Mouse (Mus musculus) CD4-positive, CD25-positive, alpha-beta regulatory T cell, adult 4 months (primary cell): ENCODE data around the gene Ttyh2. TPM values are rescaled to one million over a fixed set of nuclear protein-coding genes. Genes with fewer than 3 reads are reported as not detected.

ENCODE experiments used
- ATAC-seq: one replicate; pipeline ENCODE4 v1.8.0; 2017
- polyA plus RNA-seq, 2 experiments: library from polyadenylated mRNA; unstranded; fragments of 100-300 nt; shearing (Covaris generic); gene quantifications; one replicate each; pipeline ENCODE4 v1.2.1; 2017

Gene Ttyh2
- polyA plus RNA-seq, 2 experiments from 2014 or later: 2.9 to 4.1 TPM

- ATAC-seq: no peak
Observed at GRCm38 (mm10) chr11:114714526-114714925, 39.3 kb downstream of the Ttyh2 start.

- ATAC-seq: no peak
Observed at GRCm38 (mm10) chr11:114715531-114715930, 40.3 kb downstream of the Ttyh2 start.

GRCm38 (mm10) chr11:114720535-114720934, 45.3 kb downstream of the Ttyh2 start:
- no peak for ATAC-seq

- ATAC-seq: no peak
Observed at GRCm38 (mm10) chr11:114722438-114722837, 47.2 kb downstream of the Ttyh2 start.

- ATAC-seq: no peak
Observed at GRCm38 (mm10) chr11:114723030-114723429, 47.8 kb downstream of the Ttyh2 start.

- ATAC-seq: no peak
Observed at GRCm38 (mm10) chr11:114724787-114725590, 49.8 kb downstream of the Ttyh2 start.

GRCm38 (mm10) chr11:114726965-114727825, 52.0 kb downstream of the Ttyh2 start, which contains the start of gene Dnaic2:
TSS of gene Dnaic2 (plus strand) at chr11:114727408.
- ATAC-seq: no peak

- ATAC-seq: no peak
Observed at GRCm38 (mm10) chr11:114727826-114728186, 52.6 kb downstream of the Ttyh2 start.

- no peak for ATAC-seq
Observed at GRCm38 (mm10) chr11:114728333-114728732, 53.1 kb downstream of the Ttyh2 start.

GRCm38 (mm10) chr11:114729832-114730363, 54.7 kb downstream of the Ttyh2 start:
- no peak for ATAC-seq

- no peak for ATAC-seq
Observed at GRCm38 (mm10) chr11:114731711-114732110, 56.5 kb downstream of the Ttyh2 start.

GRCm38 (mm10) chr11:114732890-114733289, 57.7 kb downstream of the Ttyh2 start:
- no peak for ATAC-seq

GRCm38 (mm10) chr11:114736111-114736510, 60.9 kb downstream of the Ttyh2 start:
- no peak for ATAC-seq

- no peak for ATAC-seq
Observed at GRCm38 (mm10) chr11:114736913-114737624, 61.8 kb downstream of the Ttyh2 start.

GRCm38 (mm10) chr11:114740598-114740997, 65.4 kb downstream of the Ttyh2 start:
- no peak for ATAC-seq

- no peak for ATAC-seq
Observed at GRCm38 (mm10) chr11:114741451-114741850, 66.2 kb downstream of the Ttyh2 start.

GRCm38 (mm10) chr11:114745134-114745533, 69.9 kb downstream of the Ttyh2 start:
- no peak for ATAC-seq

GRCm38 (mm10) chr11:114747564-114748138, 72.4 kb downstream of the Ttyh2 start:
- ATAC-seq: no peak

- no peak for ATAC-seq
Observed at GRCm38 (mm10) chr11:114764820-114765818, 89.9 kb downstream of the Ttyh2 start, which contains the start of gene Kif19a. TSS of gene Kif19a (plus strand) at chr11:114765388.

GRCm38 (mm10) chr11:114769911-114770310, 94.7 kb downstream of the Ttyh2 start:
- ATAC-seq: no peak
